Mouse (Mus musculus): ENCODE measurements around the gene Mamdc4. TPM values are rescaled to one million over a fixed set of nuclear protein-coding genes. Genes with fewer than 3 reads are reported as not detected.

The Mamdc4 gene
- polyA plus RNA-seq (2017; shearing (Covaris generic)): 1 to 10 TPM in 1 of 2 experiments, under 1 TPM in 1; 0.58 to 1.6 TPM

DNA sequence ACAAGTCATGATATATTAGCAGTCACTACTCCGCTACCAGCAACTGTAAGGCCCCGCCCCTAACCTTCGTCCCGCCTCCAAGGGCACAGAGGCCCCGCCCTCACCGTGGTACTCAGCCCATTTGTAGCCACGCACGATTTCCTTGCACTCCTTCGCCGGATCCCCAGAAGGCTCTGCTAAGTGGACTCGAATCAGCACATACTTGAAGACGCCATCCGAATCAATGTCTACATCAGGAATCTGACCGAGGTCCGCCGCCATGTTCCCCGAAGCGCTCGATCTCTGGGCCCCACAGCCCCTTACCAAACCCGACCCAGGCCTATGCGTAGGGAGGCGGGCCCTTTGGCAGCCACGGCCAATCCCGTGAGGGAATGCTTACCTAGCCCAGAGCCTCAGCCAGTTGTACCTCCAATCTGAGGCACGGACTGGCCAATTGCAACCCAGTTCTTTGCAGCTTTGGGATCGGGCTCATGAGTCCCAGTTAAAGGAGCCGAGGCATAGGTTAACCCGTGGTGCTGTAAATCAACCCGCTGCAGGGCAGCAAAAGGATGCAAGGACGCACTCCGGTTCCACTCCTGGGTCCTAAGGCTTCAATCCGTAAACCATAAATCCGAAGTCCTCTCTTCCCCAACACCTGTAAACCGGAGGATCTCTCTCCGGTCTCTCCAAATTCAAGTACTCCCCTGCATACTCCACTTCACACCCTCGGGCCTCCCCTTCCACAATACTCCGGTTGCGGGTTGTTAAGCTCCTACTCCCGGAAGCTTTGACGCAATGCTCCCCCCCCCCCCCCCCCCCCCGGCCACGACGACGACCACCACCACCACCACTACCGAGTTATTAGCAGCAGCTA, at the start of gene Mamdc4, which contains the start of gene Phpt1:
Gene Mamdc4 (minus strand): TSS at position 267 of the 853 bp plus-strand sequence.
Gene Phpt1 (minus strand): TSS at position 646 of the 853 bp plus-strand sequence.

DNA sequence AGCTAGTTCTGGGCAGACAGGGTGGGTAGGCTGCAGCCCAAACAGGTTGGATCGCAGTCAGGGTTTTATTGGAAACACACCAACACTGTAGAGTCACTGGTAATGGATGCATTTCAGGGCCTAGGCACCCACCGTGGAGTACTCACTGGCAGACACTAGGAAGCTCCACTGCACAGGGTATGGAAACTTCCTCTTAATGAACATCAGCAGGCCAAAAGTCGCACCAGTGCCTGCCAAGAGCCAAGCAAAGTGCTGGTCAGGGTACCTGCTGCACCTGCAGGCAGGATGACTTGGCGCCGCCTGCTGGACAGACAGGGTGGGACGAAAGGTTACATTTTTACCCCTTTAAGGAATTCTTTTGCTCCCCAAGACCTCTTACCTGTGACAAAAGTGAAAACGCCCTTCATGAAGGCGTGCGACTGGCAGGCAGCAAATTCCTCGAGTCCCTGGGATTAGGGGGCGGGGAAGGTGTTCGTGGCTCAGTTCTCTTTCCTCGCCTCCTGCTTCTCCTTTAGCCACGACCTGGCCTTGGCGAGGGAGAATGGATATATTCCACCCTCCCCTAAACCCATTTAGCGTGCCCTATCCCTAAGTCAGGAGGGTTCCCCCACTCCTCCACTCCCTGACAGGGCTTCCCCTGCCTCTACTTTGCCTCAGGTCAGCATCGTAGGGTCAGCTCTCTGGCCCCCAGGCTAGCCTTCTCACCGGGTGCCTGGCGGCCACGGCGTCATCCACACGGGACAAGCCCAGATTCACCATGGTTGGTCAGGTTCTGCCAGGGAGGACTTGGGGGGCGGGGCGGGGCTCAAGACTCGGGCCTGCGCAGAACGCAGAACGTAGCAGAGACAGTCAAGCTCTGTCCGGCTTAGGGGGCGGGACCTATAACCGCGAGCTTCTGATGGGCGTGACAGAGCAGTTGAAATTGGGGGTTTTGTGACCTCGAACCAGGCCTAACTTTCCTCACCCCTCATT, 46.9 kb upstream of the Mamdc4 start, which contains the start of gene Tmem141:
Gene Tmem141 (minus strand): TSS at position 777 of the 972 bp plus-strand sequence.

DNA sequence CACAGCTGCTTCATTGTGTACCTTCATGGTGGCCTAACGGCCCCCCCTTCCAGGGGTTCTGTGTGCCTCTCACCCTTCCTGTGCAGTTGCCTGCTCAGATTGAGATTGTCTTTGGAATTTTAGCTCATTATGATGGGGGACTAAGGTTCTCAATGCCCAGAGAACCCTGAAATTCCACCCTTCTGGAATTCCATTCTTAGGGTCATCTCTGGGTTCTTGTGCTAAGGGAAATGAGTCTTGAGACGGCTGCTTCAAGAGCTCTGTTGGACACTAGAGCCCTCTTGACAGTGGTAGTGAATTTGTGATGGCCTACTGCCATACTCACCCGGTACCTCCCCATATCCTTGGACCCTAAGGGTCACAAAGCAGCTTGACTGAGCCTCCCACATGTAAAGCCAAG, 42.9 kb upstream of the Mamdc4 start, which contains the start of gene Ccdc183:
Gene Ccdc183 (minus strand): TSS at position 101 of the 400 bp plus-strand sequence.

DNA sequence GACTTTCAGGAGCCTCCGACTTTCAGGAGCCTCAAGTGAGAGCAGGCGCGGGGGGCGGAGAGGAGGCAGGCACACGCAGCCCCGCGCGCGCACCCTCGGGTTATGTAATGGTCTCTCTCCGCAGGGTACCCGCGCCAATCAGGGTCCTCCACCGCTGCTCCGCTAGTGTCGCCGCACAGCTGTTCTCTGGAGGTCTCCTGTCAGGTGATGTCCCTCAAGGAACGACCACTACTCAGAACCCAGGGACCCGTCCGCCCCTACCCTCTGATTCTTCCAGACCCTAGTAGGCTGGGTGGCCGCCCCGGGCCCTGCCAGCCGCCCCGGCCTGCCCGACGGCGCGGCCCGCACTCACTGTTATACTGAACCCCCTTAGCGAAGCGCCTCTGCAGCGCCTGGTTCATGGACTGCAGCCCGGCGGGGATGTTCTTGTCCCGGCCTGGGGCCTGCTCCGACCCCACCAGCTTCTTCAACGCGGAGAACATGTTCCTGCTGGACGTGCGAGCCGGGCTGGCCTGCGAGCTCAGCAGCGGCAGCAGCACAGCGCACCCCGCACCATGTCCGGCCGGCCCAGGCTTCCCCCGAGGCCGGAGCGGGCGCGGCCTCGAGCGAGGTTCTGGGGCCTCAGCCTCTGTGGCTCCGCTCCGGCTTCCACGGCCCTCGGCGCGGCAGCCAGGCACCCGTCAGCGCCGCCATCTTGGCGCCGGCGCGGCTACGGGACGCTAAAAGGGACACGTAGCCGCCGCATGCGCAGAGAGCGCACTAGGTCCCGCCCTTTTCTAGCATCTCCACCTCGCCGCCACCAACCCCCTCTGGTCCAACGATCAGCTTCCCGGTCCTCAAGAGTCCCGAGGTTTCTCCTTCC, 33.3 kb upstream of the Mamdc4 start, which contains the start of gene Rabl6:
Gene Rabl6 (minus strand): TSS at position 761 of the 862 bp plus-strand sequence.

DNA sequence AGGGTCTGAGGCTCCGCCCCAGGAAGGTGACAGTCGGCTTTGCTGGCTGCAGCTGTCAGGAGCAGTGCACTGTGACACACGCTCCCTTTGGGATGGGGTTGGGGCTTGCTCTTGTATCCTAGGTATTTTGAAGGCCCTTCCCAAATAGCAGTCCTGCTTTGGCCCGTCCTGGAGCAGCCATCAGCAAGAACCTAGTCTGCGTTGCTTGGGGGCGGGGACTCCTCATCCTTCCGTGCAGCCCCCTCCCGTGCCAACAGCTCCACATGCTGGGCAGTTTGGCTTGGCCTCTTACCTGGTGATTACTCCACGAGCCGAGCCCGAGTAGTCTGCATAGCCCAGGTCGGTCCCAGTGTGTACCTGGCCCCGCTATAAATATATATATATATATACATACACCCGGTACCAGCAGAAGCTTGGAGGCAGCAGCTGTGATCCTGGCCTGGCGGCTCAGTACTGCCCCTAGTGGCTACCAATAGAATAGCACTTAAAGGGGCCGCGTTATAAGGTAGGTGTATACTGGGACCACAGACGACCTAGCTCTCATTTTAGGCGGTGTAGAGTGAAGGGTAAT, 6.7 kb upstream of the Mamdc4 start, which contains the start of gene Ajm1:
Gene Ajm1 (minus strand): TSS at position 464 of the 571 bp plus-strand sequence.

DNA sequence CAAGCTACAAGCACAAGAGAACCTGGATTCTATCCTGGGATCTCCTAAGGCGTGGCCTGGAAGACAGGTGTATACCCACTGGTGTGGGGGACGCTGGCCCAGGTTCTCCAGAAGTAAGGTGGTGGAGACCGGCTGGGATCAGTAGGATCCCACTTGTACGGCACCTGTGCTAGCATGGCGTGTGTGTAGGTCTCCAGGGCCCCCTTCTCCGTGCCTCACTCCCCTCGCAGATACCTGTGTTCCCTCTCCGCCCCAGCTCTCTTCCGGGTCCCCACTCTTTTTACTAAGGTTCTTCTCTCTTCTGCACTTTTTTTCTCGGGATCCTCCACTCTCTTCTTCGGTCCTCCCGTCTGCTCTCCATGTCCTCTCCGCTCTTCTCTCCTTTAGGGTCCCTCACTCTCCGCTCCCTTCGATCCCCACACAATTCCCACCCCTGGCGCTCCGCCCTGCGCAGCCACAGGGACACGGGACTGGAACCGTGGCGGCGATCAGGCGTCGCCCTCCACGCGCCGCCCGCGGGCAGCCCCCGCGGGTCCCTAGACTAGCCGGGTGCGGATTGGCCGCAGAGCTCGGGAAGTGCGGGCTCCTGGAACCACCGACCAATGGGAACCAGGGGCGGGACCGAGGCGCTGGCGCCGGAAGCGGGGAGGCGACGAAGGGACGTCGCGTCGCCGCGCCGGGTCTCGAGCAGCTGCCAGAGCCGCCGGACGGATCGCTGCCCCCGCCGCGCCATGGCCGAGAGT, 17.3 kb downstream of the Mamdc4 start, which contains the start of gene Edf1:
Gene Edf1 (plus strand): TSS at position 627 of the 743 bp plus-strand sequence.

DNA sequence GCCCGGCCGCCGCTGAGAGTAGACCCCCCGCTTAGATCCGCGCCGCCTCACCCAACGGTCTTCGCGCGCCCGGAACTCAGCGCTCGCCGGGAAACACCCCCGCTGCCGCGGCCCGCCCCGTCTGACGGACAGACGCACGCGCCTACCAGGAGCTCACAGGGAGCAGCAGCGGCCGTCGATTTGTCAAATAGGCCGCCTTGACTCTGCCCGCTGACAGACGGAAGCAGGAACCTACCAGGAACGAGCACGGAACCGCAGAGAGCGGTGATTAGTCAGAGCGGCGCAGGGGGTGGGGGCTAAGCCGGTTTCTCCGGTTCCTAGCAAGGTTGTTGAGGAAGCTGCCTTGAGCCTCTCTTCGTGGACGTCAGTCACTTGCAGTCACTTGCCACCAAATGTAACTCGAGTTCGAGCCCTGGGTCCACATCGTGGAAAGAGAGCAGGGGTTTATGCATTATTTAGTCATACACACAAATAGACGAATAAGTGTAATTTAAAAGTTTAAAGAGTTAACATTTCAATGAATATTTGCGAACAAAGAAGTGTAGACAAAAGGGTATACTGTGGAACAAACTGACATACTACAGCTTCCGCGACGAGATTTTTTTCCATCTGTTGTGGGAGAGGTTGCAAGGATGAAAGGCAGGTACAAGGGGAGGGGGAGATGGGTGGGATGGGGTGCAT, 27.7 kb downstream of the Mamdc4 start, which contains the start of gene Traf2:
Gene Traf2 (minus strand): TSS at position 130 of the 681 bp plus-strand sequence.

Other genes with a start within 250 kb of the Mamdc4 start
- 10 to 100 TPM; 21.9 to 32.4 TPM for gene Man1b1, start 242.5 kb downstream of the Mamdc4 start, polyA plus RNA-seq (2017; shearing (Covaris generic))
- gene Dpp7, start 218.5 kb downstream of the Mamdc4 start, polyA plus RNA-seq (2017; shearing (Covaris generic)): 10 to 100 TPM; 21.7 to 25.4 TPM
- 10 to 100 TPM; 30.5 to 53.8 TPM for gene Uap1l1, start 209.2 kb downstream of the Mamdc4 start, polyA plus RNA-seq (2017; shearing (Covaris generic))
- gene Sapcd2, start 202.5 kb downstream of the Mamdc4 start, polyA plus RNA-seq (2017; shearing (Covaris generic)): under 1 TPM in 1 of 2 experiments, not detected in 1; 0.40 TPM
- gene Entpd2, start 179.0 kb downstream of the Mamdc4 start, polyA plus RNA-seq (2017; shearing (Covaris generic)): under 1 TPM in 1 of 2 experiments, not detected in 1; 0.40 TPM
- 1 to 10 TPM; 4.3 to 6.2 TPM for gene Npdc1, start 175.5 kb downstream of the Mamdc4 start, polyA plus RNA-seq (2017; shearing (Covaris generic))
- gene Fut7, start 151.6 kb downstream of the Mamdc4 start, polyA plus RNA-seq (2017; shearing (Covaris generic)): 10 to 100 TPM in 1 of 2 experiments, 1 to 10 TPM in 1; 8.5 to 21.4 TPM
- gene Abca2, start 146.1 kb downstream of the Mamdc4 start, polyA plus RNA-seq (2017; shearing (Covaris generic)): 10 to 100 TPM; 62.8 to 67.6 TPM
- gene Clic3, start 118.0 kb downstream of the Mamdc4 start, polyA plus RNA-seq (2017; shearing (Covaris generic)): 1 to 10 TPM; 3.4 to 4.3 TPM
- gene Paxx, start 113.8 kb downstream of the Mamdc4 start, polyA plus RNA-seq (2017; shearing (Covaris generic)): 100 to 1,000 TPM in 1 of 2 experiments, 10 to 100 TPM in 1; 95.5 to 104 TPM
- under 1 TPM in 1 of 2 experiments, not detected in 1; 0.37 TPM for gene Ptgds, start 104.8 kb downstream of the Mamdc4 start, polyA plus RNA-seq (2017; shearing (Covaris generic))
- not detected for gene Lcn12, start 80.9 kb downstream of the Mamdc4 start, polyA plus RNA-seq (2017; shearing (Covaris generic))
- 100 to 1,000 TPM; 107 to 134 TPM for gene Fbxw5, start 74.1 kb downstream of the Mamdc4 start, polyA plus RNA-seq (2017; shearing (Covaris generic))
- 1 to 10 TPM; 7.5 to 9.3 TPM for gene C8g, start 73.1 kb downstream of the Mamdc4 start, polyA plus RNA-seq (2017; shearing (Covaris generic))
- 10 to 100 TPM; 82.2 to 87.8 TPM for gene Traf2, start 27.9 kb downstream of the Mamdc4 start, polyA plus RNA-seq (2017; shearing (Covaris generic))
- gene Edf1, start 17.0 kb downstream of the Mamdc4 start, polyA plus RNA-seq (2017; shearing (Covaris generic)): 100 to 1,000 TPM; 335 to 382 TPM
- 10 to 100 TPM; 53.8 to 59.8 TPM for gene Phpt1, start 379 bp upstream of the Mamdc4 start, polyA plus RNA-seq (2017; shearing (Covaris generic))
- gene Ajm1, start 6.9 kb upstream of the Mamdc4 start, polyA plus RNA-seq (2017; shearing (Covaris generic)): 1 to 10 TPM in 1 of 2 experiments, under 1 TPM in 1; 0.93 to 1.2 TPM
- 10 to 100 TPM; 41.1 to 47.1 TPM for gene Rabl6, start 33.7 kb upstream of the Mamdc4 start, polyA plus RNA-seq (2017; shearing (Covaris generic))
- not detected for gene Ccdc183, start 42.8 kb upstream of the Mamdc4 start, polyA plus RNA-seq (2017; shearing (Covaris generic))
- 1 to 10 TPM; 4.1 TPM for gene Tmem141, start 47.2 kb upstream of the Mamdc4 start, polyA plus RNA-seq (2017; shearing (Covaris generic))
- 10 to 100 TPM in 1 of 2 experiments, not detected in 1; 18.1 TPM for gene Fcna, start 53.2 kb upstream of the Mamdc4 start, polyA plus RNA-seq (2017; shearing (Covaris generic))
- not detected for gene Lcn8, start 78.3 kb upstream of the Mamdc4 start, polyA plus RNA-seq (2017; shearing (Covaris generic))
- gene Lcn5, start 83.1 kb upstream of the Mamdc4 start, polyA plus RNA-seq (2017; shearing (Covaris generic)): not detected
- under 1 TPM in 1 of 2 experiments, not detected in 1; 0.33 TPM for gene Lcn6, start 101.9 kb upstream of the Mamdc4 start, polyA plus RNA-seq (2017; shearing (Covaris generic))
- 1 to 10 TPM in 1 of 2 experiments, not detected in 1; 1.0 TPM for gene Lcn10, start 107.9 kb upstream of the Mamdc4 start, polyA plus RNA-seq (2017; shearing (Covaris generic))
- 1 to 10 TPM in 1 of 2 experiments, not detected in 1; 1.3 TPM for gene Obp2a, start 125.2 kb upstream of the Mamdc4 start, polyA plus RNA-seq (2017; shearing (Covaris generic))
- 100 to 1,000 TPM in 1 of 2 experiments, 10 to 100 TPM in 1; 88.1 to 160 TPM for gene Bmyc, start 131.9 kb upstream of the Mamdc4 start, polyA plus RNA-seq (2017; shearing (Covaris generic))
- not detected for gene Obp2b, start 162.2 kb upstream of the Mamdc4 start, polyA plus RNA-seq (2017; shearing (Covaris generic))
- gene Lcn3, start 190.7 kb upstream of the Mamdc4 start, polyA plus RNA-seq (2017; shearing (Covaris generic)): not detected
- gene Lcn11, start 202.2 kb upstream of the Mamdc4 start, polyA plus RNA-seq (2017; shearing (Covaris generic)): under 1 TPM in 1 of 2 experiments, not detected in 1; 0.45 TPM
- gene Gm13539, start 207.4 kb upstream of the Mamdc4 start, polyA plus RNA-seq (2017; shearing (Covaris generic)): not detected
- gene Glt6d1, start 241.0 kb upstream of the Mamdc4 start, polyA plus RNA-seq (2017; shearing (Covaris generic)): under 1 TPM in 1 of 2 experiments, not detected in 1; 0.53 TPM
- not detected for gene Lcn9, start 248.3 kb upstream of the Mamdc4 start, polyA plus RNA-seq (2017; shearing (Covaris generic))

Data from inflammation-experienced regulatory T-cells (primary cell).